Mouse (Mus musculus): ENCODE measurements around the gene Tnp2.
A peak's percentile ranks its signal among the peaks of the same experiment; 100 is the strongest.

Gene Tnp2

GRCm38 (mm10) chr16:10788866-10789265, 406 bp upstream of the Tnp2 start:
- DNase-seq (ENCODE audit: low read depth, low spot score), result no peak

GRCm38 (mm10) chr16:10787548-10788058, 857 bp downstream of the Tnp2 start:
- DNase-seq (ENCODE audit: low read depth, low spot score), result no peak

GRCm38 (mm10) chr16:10786782-10787547, 1.5 kb downstream of the Tnp2 start:
- DNase-seq (ENCODE audit: low read depth, low spot score), result no peak

- DNase-seq (ENCODE audit: low read depth, low spot score), result peak; percentile 65
Measured at GRCm38 (mm10) chr16:10786288-10786687, 2.2 kb downstream of the Tnp2 start.

GRCm38 (mm10) chr16:10785371-10786231, 2.9 kb downstream of the Tnp2 start, which contains the start of gene Socs1:
Gene Socs1 (minus strand): TSS chr16:10785536.
- DNase-seq (ENCODE audit: low read depth, low spot score), result peak; percentile 75

DNA sequence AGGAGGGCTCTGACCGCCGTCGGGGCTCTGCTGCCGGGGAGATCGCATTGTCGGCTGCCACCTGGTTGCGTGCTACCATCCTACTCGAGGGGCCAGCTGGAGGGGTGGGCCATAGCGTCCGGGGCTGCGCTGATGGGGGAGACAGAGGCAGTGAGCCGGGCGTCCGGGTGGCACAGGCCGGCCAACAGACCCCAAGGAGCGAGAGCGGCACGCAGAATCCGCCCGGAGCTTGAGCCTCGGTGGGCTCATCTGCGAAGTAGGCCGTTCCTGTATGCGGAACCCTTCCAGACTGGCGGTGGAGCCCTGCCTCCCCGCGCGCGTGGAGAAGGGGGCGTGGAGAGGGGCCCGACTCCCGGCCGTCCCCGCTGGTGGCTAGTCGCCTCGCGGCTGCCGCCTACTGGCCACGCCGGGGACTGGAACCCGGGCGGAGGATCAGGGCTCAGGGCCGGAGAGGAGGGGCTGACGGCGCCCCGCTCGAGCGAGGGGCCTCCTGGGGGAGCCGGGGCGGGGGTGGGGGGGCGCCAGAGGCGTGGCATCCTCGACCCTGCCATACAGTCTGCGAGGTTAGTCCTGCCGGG, 3.6 kb downstream of the Tnp2 start:
- DNase-seq (ENCODE audit: low read depth, low spot score), result peak; percentile 69

DNA sequence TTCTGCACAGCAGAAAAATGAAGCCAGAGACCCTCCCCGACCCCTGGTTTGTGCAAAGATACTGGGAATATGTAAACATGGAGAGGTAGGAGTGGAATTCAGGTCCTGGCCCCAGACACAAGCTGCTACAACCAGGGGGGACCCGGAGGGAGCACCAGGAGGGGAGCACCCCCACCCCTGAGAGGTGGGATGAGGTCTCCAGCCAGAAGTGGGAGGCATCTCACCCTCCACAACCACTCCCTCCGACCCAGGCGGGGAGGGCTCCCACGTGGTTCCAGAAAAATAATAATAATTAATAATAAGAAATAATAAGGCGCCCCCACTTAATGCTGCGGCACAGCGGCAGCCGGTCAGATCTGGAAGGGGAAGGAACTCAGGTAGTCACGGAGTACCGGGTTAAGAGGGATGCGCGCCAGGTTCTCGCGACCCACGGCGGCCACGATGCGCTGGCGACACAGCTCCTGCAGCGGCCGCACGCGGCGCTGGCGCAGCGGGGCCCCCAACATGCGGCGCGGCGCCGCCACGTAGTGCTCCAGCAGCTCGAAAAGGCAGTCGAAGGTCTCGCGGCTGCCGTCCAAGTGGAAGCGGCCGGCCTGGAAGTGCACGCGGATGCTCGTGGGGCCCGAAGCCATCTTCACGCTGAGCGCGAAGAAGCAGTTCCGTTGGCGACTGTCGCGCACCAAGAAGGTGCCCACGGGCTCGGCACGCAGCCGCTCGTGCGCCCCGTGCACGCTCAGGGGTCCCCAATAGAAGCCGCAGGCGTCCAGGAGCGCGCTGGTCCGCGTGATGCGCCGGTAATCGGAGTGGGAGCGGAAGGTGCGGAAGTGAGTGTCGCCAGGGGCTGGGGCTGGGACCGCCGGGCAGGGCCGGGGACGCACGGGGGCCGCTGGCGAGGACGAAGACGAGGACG, 4.3 kb downstream of the Tnp2 start:
- DNase-seq (ENCODE audit: low read depth, low spot score), result no peak

GRCm38 (mm10) chr16:10783451-10783850, 5.0 kb downstream of the Tnp2 start:
- no peak for DNase-seq (ENCODE audit: low read depth, low spot score)

DNA sequence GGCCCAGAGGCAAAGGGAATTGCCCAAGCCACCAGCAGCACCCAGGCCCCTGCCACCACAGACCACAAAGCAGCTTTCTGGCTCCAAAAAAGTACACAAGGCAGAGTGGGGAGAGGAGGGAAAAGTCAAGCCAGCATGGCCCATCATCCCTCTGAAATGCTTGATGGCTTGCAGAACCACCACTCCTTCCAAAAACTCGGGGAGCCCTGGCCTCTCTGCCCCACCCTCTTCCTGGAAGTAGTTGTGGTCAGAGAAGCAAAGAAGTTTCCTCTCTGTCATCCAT, 5.4 kb downstream of the Tnp2 start:
- no peak for DNase-seq (ENCODE audit: low read depth, low spot score)

GRCm38 (mm10) chr16:10782377-10783151, 5.9 kb downstream of the Tnp2 start:
- DNase-seq (ENCODE audit: low read depth, low spot score), result no peak

DNA sequence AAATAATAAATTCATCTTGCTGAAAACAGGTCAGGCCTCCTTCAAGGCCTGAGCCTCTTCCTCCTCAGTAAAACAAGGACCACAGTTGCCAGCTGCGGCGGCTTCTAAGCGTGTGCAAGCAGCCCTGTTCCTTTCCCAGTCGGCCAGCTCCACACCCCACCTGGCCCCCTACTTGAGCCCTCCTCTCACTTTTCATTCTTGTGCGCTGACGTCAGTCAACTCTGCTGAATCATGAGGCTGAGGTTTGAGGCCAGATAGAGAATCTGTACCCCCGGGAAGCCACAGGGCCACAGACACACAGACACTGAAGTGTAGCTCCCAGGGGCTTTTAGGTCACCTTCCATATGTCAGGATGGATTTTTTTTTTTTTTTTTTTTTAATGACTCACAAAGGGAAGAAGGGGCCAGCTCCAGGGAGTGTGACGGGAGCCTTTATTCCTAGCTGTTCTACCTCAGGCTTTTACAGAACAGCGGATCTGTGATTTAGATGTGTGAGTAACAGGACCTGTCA, 6.5 kb downstream of the Tnp2 start:
- DNase-seq (ENCODE audit: low read depth, low spot score), result no peak

DNA sequence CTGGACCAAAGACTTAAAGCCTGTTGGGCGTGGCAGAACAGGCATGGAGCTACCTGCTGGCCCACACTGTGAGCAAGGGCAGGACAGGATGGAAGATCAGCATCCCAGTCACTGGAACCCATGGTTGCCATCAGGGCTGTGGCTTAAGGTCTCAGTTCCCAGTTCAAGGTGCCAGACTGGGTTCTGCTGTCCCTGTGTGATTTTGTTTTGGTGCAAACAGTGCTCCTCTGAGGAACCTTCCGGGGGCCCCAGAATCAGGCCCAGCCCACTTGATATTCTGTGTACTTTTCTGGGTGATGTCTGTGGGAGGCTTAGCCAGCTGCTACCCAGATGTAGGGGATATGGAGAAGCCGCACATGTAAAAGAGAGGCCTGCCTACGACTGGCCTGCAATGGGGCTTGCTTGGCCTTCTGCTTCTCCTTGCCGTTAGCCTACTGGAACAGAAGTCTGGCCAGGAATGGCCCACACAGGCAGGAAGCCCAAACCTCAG, 7.8 kb downstream of the Tnp2 start:
- no peak for DNase-seq (ENCODE audit: low read depth, low spot score)

GRCm38 (mm10) chr16:10777579-10778160, 10.8 kb downstream of the Tnp2 start:
- DNase-seq (ENCODE audit: low read depth, low spot score), result no peak

GRCm38 (mm10) chr16:10776322-10776721, 12.1 kb downstream of the Tnp2 start:
- no peak for DNase-seq (ENCODE audit: low read depth, low spot score)

DNA sequence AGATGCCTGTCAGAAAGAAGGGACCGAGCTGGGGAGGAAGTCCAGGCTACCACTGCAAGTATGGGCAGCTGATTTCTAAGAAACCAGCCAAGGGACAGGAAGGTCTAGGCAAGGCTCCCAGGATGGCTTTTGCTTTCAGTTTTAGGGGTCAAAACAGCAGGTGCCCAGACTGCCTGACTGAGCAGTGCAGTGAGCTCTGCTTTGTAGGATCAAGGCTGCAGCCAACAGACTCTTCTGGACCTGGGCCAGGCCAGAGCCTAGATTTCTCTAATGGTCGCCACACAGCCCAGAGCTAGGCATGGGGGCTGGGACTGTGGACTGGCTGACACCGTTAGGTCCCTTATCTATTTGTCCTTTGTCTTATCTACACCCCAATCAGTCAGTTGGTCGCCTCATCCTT, 13.7 kb downstream of the Tnp2 start:
- DNase-seq (ENCODE audit: low read depth, low spot score), result no peak

DNA sequence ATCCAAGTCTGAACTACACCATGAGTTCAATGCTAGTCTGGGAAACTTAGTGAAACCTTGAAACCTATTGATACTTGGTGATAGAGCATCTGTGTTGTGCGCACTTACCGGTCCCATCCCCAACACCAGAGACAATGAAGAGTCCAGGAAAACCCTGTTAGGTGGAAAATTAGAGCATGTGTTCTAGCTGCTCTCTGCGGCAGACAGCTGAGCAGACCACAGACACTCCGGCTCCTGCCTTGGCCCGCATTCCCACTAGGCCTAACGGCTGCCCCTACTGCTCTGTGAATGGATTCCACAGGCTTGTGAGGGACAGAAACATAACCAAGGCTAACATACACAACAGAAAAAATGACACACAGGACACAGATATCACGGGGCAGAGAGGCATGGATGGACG, 14.9 kb downstream of the Tnp2 start:
- DNase-seq (ENCODE audit: low read depth, low spot score), result no peak

DNA sequence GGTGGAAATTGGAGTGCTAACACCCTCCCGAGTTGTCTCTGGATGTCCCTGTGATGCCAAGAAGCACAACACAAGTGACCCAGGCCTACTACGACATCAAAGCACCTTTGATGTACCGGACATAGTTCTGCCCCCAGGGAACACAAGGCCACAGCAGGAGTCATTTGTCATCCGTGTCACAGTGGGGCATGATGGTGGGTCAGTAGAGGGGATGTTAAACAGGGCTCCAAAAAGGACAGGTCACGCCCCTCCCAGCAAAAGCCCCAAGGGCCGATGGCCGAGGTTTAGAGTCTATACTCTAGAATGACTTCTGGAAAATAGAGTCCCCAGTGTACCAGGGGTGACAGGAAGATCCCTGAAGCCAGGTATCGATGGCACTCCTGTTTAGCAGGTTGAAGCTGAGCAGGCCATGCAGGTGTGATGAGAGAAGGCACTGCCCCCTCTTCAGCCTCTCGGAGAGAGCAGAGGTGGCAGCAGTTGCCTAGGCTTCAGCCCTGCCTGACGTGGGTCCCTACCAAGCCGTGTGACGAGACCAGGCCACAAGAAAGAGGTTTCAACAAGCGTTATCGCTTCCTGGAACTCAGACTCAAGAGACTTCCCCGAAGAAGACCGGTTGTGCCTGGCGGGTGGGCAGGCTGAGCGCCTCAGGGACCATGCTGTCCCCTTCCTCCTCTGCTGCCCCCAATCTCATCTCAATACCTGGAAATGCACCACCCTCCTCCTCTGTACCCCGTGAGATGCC, 16.5 kb downstream of the Tnp2 start:
- DNase-seq (ENCODE audit: low read depth, low spot score), result no peak

GRCm38 (mm10) chr16:10770531-10771325, 17.7 kb downstream of the Tnp2 start:
- DNase-seq (ENCODE audit: low read depth, low spot score), result no peak

Measured in WW6 (cell line).